Mouse (Mus musculus) C2C12 (cell line): ENCODE data around the gene Plekhb2.

Experiments used
- CEBPB ChIP-seq: IDR thresholded peaks from one replicate; pipeline ENCODE4 v1.6.1; 2011; ENCODE audit warnings: low read depth, mild to moderate bottlenecking, control low read depth, moderate library complexity
- CTCF ChIP-seq: IDR thresholded peaks from one replicate; pipeline ENCODE4 v1.5.1; 2011; ENCODE audit not compliant: control insufficient read depth, insufficient read depth, insufficient read length
- MAX ChIP-seq: IDR thresholded peaks from one replicate; pipeline ENCODE4 v1.6.1; 2011; ENCODE audit warnings: mild to moderate bottlenecking, control low read depth
- MYOG ChIP-seq: IDR thresholded peaks from one replicate; pipeline ENCODE4 v1.6.1; 2011; ENCODE audit not compliant: control insufficient read depth, insufficient read length; ENCODE audit errors: extremely low read depth
- USF1 ChIP-seq: IDR thresholded peaks from one replicate; pipeline ENCODE4 v1.6.1; 2011; ENCODE audit warnings: low read depth, mild to moderate bottlenecking, control low read depth, moderate library complexity

DNA sequence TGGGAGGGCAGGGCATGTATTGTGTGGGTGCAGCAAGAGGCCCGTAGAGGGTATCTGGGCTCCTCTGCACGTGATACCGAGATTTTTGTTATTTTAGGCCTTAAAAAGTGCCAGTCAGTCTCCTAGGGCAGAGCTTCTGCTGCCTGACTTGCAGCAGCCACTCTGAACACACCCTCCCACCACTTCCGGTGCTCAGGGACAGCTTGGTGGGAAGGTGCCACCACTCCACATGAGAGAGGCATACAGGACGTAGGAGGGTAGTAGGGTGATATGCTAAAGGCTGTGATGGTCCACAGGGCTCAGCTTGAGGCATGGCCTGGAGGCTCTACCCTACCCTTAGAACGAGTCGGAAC, 47.5 kb upstream of the Plekhb2 start:
- TF ChIP-seq CTCF (no peak), MAX (no peak), USF1 (no peak), MYOG (no peak), CEBPB (no peak)
